Mouse (Mus musculus) 416B (cell line): ENCODE measurements at regions not wholly inside any gene's neighbourhood (a gene's known extent, or its start where the extent isn't known, plus 50 kb on each side); places are given as distances from the start of the nearest gene placed in this dataset.

Experiments
- DNase-seq: peaks from one replicate; pipeline ENCODE4 v3.0.0; 2011; ENCODE audit warnings: low read depth

DNA sequence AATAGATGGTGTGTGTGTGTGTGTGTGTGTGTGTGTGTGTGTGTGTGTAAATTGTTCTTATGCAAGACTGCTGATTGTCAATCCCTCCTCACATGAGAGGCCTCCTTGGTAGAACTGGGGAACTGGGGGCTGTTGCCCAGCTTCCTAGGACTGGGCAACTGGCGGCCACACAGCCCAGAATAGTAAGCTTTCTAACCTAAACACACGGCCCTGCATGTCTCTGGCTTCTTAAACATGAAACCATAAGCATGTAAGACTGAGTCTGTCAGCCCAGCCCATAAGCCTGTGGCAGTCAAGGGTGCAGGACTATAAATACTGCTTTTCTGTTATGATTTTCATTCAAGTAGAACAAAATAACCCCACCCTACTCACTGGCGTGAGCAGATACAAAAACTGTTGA lies 60.7 kb downstream of the Ifng start:
- no peak for DNase-seq

DNA sequence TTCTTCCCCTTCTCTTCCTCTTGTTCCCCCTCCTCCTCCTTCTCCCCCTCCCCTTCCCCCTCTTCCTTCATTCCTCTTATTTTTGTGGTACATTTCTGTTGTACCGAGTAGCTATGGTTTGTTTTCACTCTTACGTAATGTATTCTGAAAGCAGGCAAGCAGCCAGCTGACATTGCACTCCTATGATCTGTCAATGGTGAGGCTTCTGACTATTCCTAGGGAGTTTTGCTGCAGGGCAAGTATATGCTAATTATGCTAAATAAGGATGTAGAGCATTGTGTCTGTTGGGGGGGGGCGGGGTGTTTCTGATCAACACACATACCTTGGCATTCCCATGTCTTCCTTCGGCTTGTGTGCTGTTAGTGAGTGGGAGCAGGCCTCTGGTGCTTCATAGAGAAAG lies 64.0 kb downstream of the Ifng start:
- DNase-seq = no peak

DNA sequence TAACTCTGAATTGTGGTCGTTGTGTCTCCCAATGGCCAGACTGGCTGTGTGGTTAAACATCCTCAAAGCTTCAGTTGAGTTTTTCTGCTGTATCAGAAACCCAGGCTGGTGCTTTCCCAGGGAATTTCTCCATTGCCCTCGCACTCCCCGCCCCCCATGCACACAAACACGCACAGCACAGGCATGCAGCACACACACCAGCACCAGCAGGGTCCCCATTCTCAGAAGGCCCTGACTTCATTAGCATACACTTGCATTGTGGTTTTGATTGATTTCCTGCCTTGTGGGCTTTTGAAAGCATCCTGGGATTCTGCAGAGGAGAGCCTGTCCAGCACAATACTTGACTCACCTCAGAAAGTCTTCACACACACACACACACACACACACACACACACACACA lies 65.3 kb downstream of the Ifng start:
- DNase-seq = no peak

DNA sequence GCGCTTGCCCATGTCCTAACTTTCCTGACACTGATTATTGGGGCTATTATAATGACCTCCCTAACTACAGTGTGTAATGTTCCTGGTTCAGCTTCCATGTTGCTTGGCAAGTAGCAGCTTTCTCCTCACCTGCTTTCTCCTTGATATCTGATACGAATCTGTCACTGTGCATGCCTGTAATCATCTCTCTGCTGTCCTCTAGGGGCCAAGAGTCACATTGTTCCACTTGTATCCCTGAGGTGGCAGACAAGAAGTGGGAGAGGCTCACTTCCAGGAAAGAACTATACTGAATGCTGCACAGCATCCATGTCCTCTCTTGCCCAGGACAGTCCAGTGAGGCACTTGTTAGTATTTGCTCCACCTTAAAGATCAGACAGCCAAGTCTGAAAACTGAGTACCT lies 66.8 kb downstream of the Ifng start:
- DNase-seq = peak; percentile 28

DNA sequence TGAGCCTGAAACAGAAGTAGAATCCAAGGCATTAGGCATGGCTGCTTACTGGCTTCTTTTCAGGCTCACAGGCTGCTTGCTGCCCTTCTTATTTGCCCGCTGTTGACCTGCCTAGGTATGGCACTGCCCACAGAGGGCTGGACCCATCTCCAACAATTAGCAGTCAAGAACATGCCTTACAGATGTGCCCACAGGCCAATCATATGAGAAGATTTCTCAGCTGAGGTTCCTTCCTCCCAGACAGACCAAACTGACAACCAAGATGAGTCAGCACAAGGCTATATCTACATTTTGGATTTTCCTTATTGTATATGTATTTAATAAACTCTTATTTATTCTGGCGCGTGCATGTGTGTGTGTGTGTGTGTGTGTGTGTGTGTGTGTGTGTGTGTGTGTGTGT lies 76.0 kb downstream of the Ifng start:
- DNase-seq = peak; percentile 69

DNA sequence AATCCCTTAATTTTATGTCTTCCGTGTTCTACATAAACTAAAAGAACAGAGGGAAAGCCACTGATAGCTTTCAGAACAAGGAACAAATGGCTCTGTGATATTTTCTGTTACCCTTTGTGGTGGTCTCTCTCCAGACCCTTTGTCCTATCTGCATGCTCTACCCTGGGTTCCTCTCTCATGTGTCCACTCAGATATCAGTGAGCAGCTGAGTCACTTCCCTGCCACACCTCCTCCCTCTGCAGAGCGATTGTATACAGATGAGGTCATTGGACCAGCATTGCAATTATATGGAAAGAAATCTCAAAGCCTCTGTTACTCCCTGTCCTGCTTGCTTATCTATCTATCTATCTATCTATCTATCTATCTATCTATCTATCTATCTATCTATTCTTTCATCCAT lies 77.1 kb downstream of the Ifng start:
- peak; percentile 55 for DNase-seq

DNA sequence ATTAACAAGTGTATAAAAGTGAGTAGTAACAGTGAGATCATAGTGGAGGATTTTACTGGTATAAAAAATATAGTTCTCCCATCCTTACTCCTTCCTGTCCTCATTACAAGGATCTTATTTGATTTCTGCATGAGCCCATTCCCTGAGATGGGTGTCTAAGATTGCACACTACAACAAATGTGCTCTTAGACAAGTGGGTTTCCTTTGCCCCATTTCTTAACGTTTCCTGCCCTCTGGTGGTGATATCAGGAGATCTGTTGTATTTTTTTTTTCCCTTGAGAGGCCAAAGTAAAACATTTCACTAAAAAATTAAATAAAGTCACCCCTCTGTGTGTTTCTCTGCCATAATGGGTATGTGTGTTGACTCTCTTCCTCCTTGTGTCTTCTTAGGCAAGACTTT lies 105.1 kb downstream of the Ifng start:
- peak; percentile 58 for DNase-seq

DNA sequence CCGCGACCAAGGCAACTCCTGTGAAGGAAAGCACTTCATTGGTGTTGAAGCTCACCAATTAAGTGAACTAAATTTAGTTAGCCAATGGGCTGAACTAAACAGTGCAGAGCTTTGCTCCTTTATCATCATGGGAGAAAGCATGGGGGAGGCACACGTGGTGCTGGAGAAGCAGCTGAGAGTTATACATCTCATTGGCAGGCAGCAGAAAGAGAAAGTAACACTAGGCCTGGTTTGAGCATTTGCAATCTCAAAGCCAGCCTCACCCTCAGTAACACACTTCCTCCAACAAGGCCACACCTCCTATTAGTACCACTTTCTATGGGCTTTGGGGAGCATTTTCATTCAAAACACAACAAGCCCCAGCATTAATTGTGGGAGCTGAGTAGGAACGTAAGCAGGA lies 109.4 kb downstream of the Ifng start:
- DNase-seq = peak; percentile 3

DNA sequence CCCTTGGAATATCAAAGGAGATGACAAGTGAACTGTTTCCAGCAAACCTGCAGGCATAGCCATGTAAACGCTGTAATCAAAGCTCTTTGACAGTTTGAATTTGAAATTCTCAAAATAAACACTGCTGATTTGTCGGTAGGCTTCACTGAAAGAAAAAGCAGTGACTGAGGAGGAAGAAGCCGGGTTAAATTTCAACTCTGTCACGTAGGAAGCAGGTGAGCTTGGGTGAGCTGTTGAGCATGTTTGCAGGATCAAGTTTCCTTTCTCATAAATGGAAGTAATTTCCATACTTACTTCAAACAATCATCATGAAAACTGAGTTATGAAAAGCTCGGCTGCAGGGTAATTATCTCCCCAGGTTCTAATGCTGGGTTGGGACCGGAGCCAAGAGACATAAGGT lies 118.0 kb downstream of the Ifng start:
- no peak for DNase-seq

DNA sequence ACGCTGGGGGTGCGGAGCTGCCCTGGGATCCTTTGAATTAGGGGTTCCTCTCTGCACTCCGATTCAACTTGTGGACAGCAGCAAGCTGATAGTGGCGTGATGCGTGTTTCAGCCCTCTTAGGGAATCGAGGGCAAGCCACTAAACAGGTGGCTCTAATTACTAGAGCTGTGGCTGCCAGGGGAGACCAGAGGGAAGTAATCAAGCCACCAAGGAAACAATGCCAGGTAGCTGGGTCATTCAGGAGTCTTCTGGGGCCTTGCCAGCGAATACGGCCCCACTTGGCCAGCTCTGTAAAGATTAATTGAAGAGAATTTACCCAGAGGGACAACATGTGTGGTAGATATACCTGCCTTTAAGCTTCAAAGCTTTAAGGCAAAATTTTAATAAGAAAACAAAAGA lies 123.2 kb downstream of the Ifng start:
- DNase-seq = no peak

DNA sequence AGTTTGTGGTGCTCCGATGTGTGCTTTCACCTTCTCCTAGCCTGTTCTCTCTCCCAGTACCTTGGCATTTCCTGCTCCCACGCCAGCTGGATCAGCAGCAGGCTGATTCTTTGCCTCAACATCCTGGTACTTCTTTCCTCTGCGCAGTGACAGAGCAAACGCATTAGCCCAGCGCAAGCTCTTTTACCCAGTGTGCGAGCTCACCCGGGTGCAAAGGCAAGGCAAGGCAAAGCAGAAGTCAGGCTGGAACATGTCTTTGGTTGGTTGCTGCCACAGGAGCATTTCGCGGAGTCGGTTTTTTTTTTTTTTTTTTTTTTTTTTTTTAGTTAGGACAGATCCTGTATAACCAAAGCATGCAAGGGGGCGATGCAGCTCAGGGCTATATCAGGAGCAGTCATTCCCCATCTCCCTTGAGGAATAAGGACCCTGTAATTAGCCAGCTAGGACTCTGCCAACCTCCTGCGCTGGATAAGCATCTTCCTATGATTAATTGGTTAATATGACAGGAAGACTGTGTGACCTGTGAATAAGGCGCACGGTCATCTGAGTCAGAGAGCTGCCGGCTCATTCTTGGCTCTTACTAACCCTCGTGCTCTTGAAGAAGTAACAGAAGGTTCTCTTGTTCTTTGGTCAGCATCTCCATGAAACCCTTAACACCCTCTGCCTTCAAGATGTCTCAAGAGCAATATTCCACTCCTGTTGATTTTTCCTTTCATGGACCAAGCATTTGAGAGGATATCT lies 123.9 kb downstream of the Ifng start:
- DNase-seq = no peak

DNA sequence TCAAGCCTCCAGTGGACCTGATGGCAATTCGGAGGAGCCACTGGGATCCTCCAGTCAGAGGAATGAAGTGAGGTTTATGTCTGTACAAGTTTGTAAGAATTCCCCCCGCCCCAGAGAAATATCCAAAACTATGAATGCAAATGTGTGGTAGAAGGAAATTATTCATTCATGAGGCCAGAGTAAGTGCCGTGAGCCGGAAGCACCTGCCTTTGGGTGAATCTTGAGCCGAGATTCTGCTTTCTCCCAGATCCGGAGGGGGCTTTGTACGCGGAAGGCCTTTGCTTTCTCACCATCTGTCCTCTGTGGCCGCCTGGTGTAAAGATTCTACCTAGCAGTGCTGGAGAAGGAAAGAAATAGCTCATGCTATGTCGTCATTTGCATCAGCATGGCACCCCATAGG lies 127.8 kb downstream of the Ifng start:
- no peak for DNase-seq

DNA sequence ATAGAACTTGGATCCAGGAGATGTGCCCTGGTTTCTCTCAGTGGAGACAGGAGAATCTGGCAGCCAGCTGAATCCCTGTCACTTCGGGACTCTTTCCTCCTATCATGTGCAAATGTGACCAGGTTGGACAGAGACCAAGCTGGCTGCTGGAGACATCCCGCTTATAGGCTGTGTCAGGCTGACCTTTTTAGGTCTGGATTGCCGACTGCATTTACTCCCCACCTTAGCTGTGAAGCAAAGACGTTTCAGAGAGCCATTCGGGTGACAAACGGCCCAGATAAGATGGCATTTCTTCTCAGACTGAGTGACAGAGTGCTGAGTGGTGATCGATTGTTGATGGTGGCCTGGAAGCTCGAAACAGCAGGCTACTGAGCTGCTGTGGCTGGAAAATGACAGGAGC lies 128.6 kb downstream of the Ifng start:
- no peak for DNase-seq

DNA sequence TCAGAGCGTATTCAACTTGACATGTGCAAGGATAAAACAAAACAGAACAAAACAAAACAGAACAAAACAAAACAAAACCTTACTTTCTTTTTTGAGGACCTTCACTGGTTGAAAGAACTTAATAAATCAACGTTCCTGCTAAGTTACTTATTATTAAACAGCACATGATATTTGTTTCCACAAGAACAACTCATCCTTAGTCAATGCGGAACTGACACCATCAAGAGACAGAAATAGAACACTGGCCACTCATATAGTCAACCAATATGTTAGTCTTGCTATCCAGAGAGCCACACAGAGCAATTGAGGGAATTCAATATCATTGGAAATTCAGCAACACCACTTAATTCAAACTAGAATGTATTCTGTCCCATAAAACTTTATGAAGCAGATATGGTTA lies 132.4 kb downstream of the Ifng start:
- DNase-seq = no peak

DNA sequence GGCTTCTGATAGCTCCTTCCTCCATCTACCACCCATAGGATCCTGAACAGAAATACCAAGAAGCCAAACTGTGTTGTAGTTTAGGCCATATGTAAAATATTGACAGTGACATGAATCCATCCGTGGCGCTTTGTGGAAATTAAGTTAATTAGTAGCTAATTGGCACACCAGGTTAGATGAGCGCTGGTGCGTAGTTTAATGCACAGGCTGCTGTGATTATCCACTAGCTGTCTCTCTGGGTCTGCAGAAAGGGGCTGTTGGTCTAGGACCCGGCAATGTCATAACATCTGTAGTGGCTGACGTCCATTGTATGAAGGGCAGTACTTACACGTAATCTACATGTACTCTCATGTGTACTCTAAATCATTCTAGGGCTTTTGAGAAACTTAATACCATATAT lies 134.7 kb downstream of the Ifng start:
- no peak for DNase-seq

DNA sequence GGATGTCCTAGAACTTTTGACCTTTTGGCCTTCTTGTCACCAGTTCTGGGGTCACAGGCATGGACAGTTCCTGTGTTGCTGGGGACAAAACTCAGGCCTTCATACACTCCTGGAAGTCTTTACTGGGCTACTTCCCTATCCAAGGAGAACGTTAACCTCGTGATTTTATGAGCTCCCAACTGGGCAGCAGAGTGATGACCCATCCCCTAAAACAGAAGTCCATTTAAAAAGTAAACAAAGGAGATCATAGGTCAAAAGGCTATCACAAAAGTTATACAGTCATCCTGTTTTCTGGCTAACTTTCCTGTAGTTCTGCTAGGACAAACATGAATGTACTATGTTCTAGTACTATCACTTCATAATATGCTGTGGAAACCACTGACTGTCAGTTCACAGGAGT lies 140.5 kb downstream of the Ifng start:
- DNase-seq = no peak

DNA sequence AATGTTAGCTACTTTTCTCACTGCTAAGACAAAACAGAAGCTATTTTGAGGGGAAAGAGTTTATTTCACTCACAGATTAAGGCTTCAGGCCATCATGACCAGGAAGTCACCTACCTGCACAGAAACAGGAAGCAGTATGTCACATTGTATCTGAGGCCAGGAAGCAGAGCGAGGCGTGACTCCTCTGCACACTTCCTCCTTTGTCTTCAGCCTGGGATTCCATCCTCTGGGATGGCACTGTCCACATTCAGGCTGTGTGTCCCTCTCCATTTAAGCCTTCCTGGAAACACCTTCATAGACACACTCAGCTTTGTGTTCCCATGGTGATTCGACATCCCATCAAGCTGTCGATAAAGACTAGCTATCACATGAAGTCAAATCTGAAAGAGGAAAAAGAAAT lies 145.0 kb downstream of the Ifng start:
- DNase-seq = no peak

DNA sequence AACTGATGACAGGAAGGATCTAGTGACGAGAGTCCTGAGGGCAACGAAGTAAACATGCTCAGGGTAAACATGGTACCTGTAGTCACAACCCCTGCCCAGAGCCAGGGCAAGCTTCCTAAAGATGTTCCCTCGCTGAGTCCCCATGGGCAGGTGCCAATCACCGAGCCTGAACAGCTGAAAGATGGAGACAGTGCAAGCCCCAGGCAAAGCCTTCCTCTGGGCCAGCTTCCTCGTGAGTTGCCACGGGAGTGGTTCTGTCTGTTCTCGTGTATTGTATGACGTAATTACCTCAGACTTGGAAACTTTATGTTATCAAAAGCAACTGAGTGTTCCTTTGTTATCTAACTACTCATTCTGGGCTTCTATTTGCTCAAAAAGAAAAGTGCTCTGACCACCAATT lies 147.4 kb downstream of the Ifng start:
- DNase-seq = no peak

DNA sequence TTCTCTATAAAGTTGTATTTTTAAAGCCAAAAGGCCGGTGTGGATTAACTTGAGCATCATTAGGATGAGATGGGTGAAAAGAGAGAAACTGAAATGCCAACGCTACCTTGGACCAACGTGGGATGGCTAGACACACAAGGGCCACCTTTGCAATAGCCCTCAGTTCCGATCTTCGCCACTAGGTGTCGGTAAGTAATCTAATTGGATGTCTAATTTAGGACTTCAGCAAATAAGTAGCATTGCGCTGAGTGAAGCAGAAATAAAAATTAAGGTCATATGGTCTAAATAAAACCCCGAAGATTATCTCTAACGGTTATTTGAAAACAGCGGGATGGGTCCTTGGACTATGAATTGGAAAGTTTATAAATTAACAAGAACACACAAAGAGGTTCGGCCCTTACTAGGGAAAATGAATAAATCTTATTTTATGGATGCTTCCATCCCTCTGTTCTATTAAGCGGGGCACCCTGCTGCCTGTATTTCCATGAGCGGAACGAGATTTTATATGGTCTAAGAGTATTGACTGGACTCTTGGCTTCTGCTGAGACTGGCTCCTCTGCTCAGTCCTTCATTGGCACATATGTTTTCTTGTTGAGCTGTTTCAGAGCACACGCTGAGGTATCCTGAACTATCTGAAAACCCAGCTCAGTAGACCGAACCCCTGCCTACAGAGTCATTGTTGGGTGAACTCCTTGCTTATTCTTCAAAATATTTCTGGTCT lies 152.0 kb downstream of the Ifng start:
- peak; percentile 75 for DNase-seq

DNA sequence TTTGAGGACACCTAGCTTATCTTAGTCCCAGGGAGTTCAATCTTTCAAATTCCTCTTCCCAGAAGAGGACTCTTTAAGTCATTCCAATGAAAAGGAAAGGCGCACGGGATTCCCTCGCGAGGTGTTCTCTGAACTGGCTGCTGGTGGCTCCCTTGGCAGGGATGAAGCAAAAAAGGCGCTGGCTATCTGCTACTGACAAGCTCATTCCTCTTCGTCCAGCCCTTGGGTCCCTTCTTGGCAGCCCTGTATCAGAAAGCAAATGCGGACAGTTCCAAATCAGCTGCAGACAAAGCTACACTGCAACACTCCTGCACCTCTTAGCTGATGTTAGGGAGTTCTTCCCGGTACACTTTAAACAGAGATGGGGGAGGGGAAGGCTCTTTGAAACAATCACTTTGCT lies 155.4 kb downstream of the Ifng start:
- DNase-seq = no peak

DNA sequence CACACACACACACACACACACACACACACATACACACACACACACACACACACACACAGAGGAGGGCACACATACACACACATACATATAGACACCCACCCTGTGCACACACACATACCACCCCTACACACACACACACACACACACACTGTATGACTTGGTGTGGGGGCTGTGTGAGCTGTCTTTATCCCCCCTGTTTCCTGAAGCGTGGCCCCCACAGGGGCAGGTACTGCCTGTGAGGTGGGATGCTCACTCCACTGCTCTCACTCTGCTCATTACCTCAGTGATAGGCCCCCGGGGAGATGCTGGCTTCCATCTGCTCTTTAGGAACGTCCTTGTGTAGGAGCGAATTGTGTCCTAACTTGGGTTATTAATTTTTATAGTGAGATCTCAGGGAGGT lies 157.7 kb downstream of the Ifng start:
- no peak for DNase-seq

DNA sequence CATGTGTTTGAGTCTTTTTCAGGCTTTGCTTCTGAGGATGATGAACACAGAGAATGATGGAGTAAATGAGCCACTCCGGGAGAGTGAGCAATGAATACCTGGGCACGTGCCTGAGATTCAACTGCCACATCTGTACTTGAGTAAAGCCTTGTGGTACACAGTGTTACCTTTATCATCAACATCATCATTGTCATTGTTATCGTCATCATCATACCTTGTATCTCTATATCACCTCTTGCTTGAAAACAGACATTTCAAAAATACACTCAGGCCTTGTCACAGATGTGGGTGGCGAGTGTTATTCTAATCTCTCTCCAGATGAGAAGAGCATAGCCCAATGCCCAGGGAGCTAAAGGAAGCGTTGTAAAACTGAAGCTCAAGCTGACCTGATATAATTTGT lies 158.4 kb downstream of the Ifng start:
- DNase-seq = no peak

DNA sequence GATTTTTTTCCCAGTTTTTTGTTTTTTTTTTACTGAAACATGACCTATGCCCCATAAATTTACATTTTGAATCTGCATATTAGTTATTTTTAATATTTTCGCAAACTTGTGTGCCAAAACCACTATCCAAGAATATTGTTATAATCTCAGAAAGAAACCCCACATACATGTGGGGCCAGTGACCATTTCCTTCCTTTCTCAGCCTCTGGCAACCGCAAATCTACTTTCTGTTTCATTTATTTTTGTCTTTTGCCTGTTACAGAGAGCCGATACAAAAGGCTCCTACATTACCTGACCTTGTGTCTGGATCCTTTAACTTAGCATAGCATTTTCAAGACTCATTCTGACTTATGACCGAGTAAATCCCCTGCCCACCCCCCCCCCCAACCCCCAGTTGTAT lies 158.8 kb downstream of the Ifng start:
- peak; percentile 74 for DNase-seq

DNA sequence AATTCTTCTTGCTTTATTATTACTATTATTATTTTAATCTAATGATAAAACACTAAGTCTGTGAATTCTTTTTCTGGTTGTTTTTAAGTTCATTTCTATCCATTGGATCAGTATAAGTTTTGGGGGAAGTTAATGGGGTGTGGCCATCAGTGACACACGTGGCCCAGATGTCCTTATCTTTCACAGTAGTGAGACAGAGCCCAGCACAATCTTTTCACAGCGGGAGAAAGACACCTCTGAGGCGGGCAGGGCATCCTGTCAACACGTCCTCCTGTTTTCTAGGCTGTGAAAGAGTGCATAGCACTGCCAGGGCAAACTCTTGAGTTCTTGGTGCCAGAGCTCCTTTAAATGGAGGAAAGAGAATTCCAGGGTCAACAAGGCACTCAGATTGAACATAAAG lies 162.1 kb downstream of the Ifng start:
- no peak for DNase-seq
